Mouse (Mus musculus): ENCODE measurements around the gene Cpa1. TPM values are rescaled to one million over a fixed set of nuclear protein-coding genes. Genes with fewer than 3 reads are reported as not detected.

Gene Cpa1
- polyA plus RNA-seq, 1 experiment, result not detected

GRCm38 (mm10) chr6:30674714-30675280, 35.8 kb downstream of the Cpa1 start:
- no peak for DNase-seq
- no peak for TF ChIP-seq CTCF (IDR thresholded peaks at IDR 0.05; ENCODE audit: borderline replicate concordance, control insufficient read depth, extremely low read depth, insufficient read depth, low read length, poor library complexity)
- TF ChIP-seq POLR2A (IDR thresholded peaks at IDR 0.05; ENCODE audit: control insufficient read depth, extremely low read depth, insufficient read depth, low read length, poor library complexity), result no peak
- WGBS, result 87% methylated on average over 9 of the region's 9 CpGs
- Histone ChIP-seq H3K4me3 (ENCODE audit: control insufficient read depth, insufficient read depth, low read length) (no peak overlapping the region), H3K36me3 (ENCODE audit: control insufficient read depth, insufficient read depth, low read length) (no peaks in the 10 kb centered on the region), H3K27ac (ENCODE audit: control insufficient read depth, insufficient read depth, low read length) (no peak overlapping the region), H3K4me1 (replicated peaks; ENCODE audit: control insufficient read depth, insufficient read depth, low read length) (peaks cover 3% of the 10 kb centered on the region), H3K27me3 (ENCODE audit: control insufficient read depth, insufficient read depth, low read length) (no peaks in the 10 kb centered on the region)

- 67% methylated on average over 11 of the region's 11 CpGs for WGBS
- no peaks in the 10 kb centered on the region for H3K27me3 ChIP-seq (ENCODE audit: control insufficient read depth, insufficient read depth, low read length)
- no peak overlapping the region for H3K4me3 ChIP-seq (ENCODE audit: control insufficient read depth, insufficient read depth, low read length)
- H3K36me3 ChIP-seq (ENCODE audit: control insufficient read depth, insufficient read depth, low read length), result no peaks in the 10 kb centered on the region
- no peak for TF ChIP-seq POLR2A (IDR thresholded peaks at IDR 0.05; ENCODE audit: control insufficient read depth, extremely low read depth, insufficient read depth, low read length, poor library complexity)
- TF ChIP-seq CTCF (IDR thresholded peaks at IDR 0.05; ENCODE audit: borderline replicate concordance, control insufficient read depth, extremely low read depth, insufficient read depth, low read length, poor library complexity), result no peak
- DNase-seq, result no peak
- peaks cover 3% of the 10 kb centered on the region for H3K4me1 ChIP-seq (replicated peaks; ENCODE audit: control insufficient read depth, insufficient read depth, low read length)
- no peak overlapping the region for H3K27ac ChIP-seq (ENCODE audit: control insufficient read depth, insufficient read depth, low read length)
Measured at GRCm38 (mm10) chr6:30675281-30675771, 36.3 kb downstream of the Cpa1 start.

- Histone ChIP-seq H3K4me1 (replicated peaks; ENCODE audit: control insufficient read depth, insufficient read depth, low read length) (peaks cover 3% of the 10 kb centered on the region), H3K27me3 (ENCODE audit: control insufficient read depth, insufficient read depth, low read length) (no peaks in the 10 kb centered on the region), H3K36me3 (ENCODE audit: control insufficient read depth, insufficient read depth, low read length) (no peaks in the 10 kb centered on the region), H3K4me3 (ENCODE audit: control insufficient read depth, insufficient read depth, low read length) (no peak overlapping the region), H3K27ac (ENCODE audit: control insufficient read depth, insufficient read depth, low read length) (no peak overlapping the region)
- TF ChIP-seq POLR2A (IDR thresholded peaks at IDR 0.05; ENCODE audit: control insufficient read depth, extremely low read depth, insufficient read depth, low read length, poor library complexity), result no peak
- TF ChIP-seq CTCF (IDR thresholded peaks at IDR 0.05; ENCODE audit: borderline replicate concordance, control insufficient read depth, extremely low read depth, insufficient read depth, low read length, poor library complexity), result no peak
- 96% methylated on average over 6 of the region's 6 CpGs for WGBS
- DNase-seq, result no peak
Measured at GRCm38 (mm10) chr6:30676506-30676905, 37.5 kb downstream of the Cpa1 start.

- no peaks in the 10 kb centered on the region for H3K27me3 ChIP-seq (ENCODE audit: control insufficient read depth, insufficient read depth, low read length)
- no peaks in the 10 kb centered on the region; the same call in 1 of the 2 replicates for H3K4me1 ChIP-seq (replicated peaks; ENCODE audit: control insufficient read depth, insufficient read depth, low read length)
- WGBS, result 95% methylated on average over 9 of the region's 9 CpGs
- DNase-seq, result no peak
- H3K4me3 ChIP-seq (ENCODE audit: control insufficient read depth, insufficient read depth, low read length), result no peak overlapping the region
- TF ChIP-seq POLR2A (IDR thresholded peaks at IDR 0.05; ENCODE audit: control insufficient read depth, extremely low read depth, insufficient read depth, low read length, poor library complexity) (no peak), CTCF (IDR thresholded peaks at IDR 0.05; ENCODE audit: borderline replicate concordance, control insufficient read depth, extremely low read depth, insufficient read depth, low read length, poor library complexity) (no peak)
- H3K36me3 ChIP-seq (ENCODE audit: control insufficient read depth, insufficient read depth, low read length), result no peaks in the 10 kb centered on the region
- H3K27ac ChIP-seq (ENCODE audit: control insufficient read depth, insufficient read depth, low read length), result no peak overlapping the region
Measured at GRCm38 (mm10) chr6:30677591-30677990, 38.6 kb downstream of the Cpa1 start.

DNA sequence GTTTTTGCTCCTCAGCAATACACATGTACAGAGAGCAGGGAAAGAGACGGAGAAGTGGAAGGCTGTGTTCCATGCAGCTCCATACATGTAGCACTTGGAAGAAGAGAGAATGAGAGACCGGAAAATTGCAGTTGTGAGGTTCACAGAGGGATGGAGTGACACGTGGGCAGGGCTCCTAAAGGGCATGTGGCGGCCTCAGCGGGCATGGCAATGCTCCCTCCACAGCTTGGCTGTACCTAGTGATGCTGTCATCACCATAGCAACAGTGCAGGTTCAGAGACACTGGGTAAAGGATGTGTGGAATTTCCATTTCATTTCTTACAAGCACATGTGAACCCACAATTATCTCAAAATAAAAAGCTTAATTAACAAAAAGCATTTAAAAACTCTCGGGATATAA, 39.5 kb downstream of the Cpa1 start:
- Histone ChIP-seq H3K4me3 (ENCODE audit: control insufficient read depth, insufficient read depth, low read length) (no peak overlapping the region), H3K4me1 (replicated peaks; ENCODE audit: control insufficient read depth, insufficient read depth, low read length) (no peaks in the 10 kb centered on the region; the same call in 1 of the 2 replicates)

GRCm38 (mm10) chr6:30679567-30679966, 40.5 kb downstream of the Cpa1 start:
- no peak for DNase-seq
- H3K27me3 ChIP-seq (ENCODE audit: control insufficient read depth, insufficient read depth, low read length), result no peaks in the 10 kb centered on the region
- no peak overlapping the region for H3K27ac ChIP-seq (ENCODE audit: control insufficient read depth, insufficient read depth, low read length)
- TF ChIP-seq POLR2A (IDR thresholded peaks at IDR 0.05; ENCODE audit: control insufficient read depth, extremely low read depth, insufficient read depth, low read length, poor library complexity) (no peak), CTCF (IDR thresholded peaks at IDR 0.05; ENCODE audit: borderline replicate concordance, control insufficient read depth, extremely low read depth, insufficient read depth, low read length, poor library complexity) (no peak)
- no peaks in the 10 kb centered on the region for H3K36me3 ChIP-seq (ENCODE audit: control insufficient read depth, insufficient read depth, low read length)
- no peaks in the 10 kb centered on the region; the same call in 1 of the 2 replicates for H3K4me1 ChIP-seq (replicated peaks; ENCODE audit: control insufficient read depth, insufficient read depth, low read length)
- WGBS, result 92% methylated on average over 5 of the region's 5 CpGs
- H3K4me3 ChIP-seq (ENCODE audit: control insufficient read depth, insufficient read depth, low read length), result no peak overlapping the region

More for the DNA sequence above, 39.5 kb downstream of the Cpa1 start:
- no peak for DNase-seq
- Histone ChIP-seq H3K27ac (ENCODE audit: control insufficient read depth, insufficient read depth, low read length) (no peak overlapping the region), H3K36me3 (ENCODE audit: control insufficient read depth, insufficient read depth, low read length) (no peaks in the 10 kb centered on the region), H3K27me3 (ENCODE audit: control insufficient read depth, insufficient read depth, low read length) (no peaks in the 10 kb centered on the region)
- WGBS, result 98% methylated on average over 6 of the region's 6 CpGs
- TF ChIP-seq POLR2A (IDR thresholded peaks at IDR 0.05; ENCODE audit: control insufficient read depth, extremely low read depth, insufficient read depth, low read length, poor library complexity) (no peak), CTCF (IDR thresholded peaks at IDR 0.05; ENCODE audit: borderline replicate concordance, control insufficient read depth, extremely low read depth, insufficient read depth, low read length, poor library complexity) (no peak)

All from thymus, adult 2 months (tissue).